Mouse (Mus musculus): ENCODE measurements around the gene Btbd9. TPM values are rescaled to one million over a fixed set of nuclear protein-coding genes. Genes with fewer than 3 reads are reported as not detected.
A peak's percentile ranks its signal among the peaks of the same experiment; 100 is the strongest.

The Btbd9 gene
- total RNA-seq, 2 experiments from 2014 or later = 40.6 to 40.9 TPM

- no peak for DNase-seq
Measured at GRCm38 (mm10) chr17:30481341-30481740, 94.9 kb downstream of the Btbd9 start.

GRCm38 (mm10) chr17:30480381-30480780, 95.9 kb downstream of the Btbd9 start:
- no peak for DNase-seq

GRCm38 (mm10) chr17:30478181-30478580, 98.1 kb downstream of the Btbd9 start:
- DNase-seq = no peak

- DNase-seq = no peak
Measured at GRCm38 (mm10) chr17:30474561-30474960, 101.7 kb downstream of the Btbd9 start.

- DNase-seq = no peak
Measured at GRCm38 (mm10) chr17:30472776-30473175, 103.5 kb downstream of the Btbd9 start.

- DNase-seq = no peak
Measured at GRCm38 (mm10) chr17:30471512-30471911, 104.8 kb downstream of the Btbd9 start.

GRCm38 (mm10) chr17:30470790-30471189, 105.5 kb downstream of the Btbd9 start:
- peak; percentile 33 for DNase-seq

GRCm38 (mm10) chr17:30470286-30470685, 106.0 kb downstream of the Btbd9 start:
- no peak for DNase-seq

GRCm38 (mm10) chr17:30469511-30470076, 106.7 kb downstream of the Btbd9 start:
- no peak for DNase-seq

- DNase-seq = no peak
Measured at GRCm38 (mm10) chr17:30468368-30468767, 107.9 kb downstream of the Btbd9 start.

- DNase-seq = no peak
Measured at GRCm38 (mm10) chr17:30467566-30468213, 108.6 kb downstream of the Btbd9 start.

GRCm38 (mm10) chr17:30465060-30465762, 111.1 kb downstream of the Btbd9 start:
- DNase-seq = no peak

GRCm38 (mm10) chr17:30464240-30464745, 112.0 kb downstream of the Btbd9 start:
- peak; percentile 39 for DNase-seq

- DNase-seq = no peak
Measured at GRCm38 (mm10) chr17:30460727-30461349, 115.5 kb downstream of the Btbd9 start.

GRCm38 (mm10) chr17:30459706-30460105, 116.6 kb downstream of the Btbd9 start:
- no peak for DNase-seq

- DNase-seq = no peak
Measured at GRCm38 (mm10) chr17:30458926-30459325, 117.4 kb downstream of the Btbd9 start.

GRCm38 (mm10) chr17:30458301-30458700, 118.0 kb downstream of the Btbd9 start:
- DNase-seq = no peak

GRCm38 (mm10) chr17:30457486-30457885, 118.8 kb downstream of the Btbd9 start:
- no peak for DNase-seq

GRCm38 (mm10) chr17:30456293-30456692, 120.0 kb downstream of the Btbd9 start:
- peak; percentile 36 for DNase-seq

- DNase-seq = peak; percentile 84
Measured at GRCm38 (mm10) chr17:30454862-30455243, 121.4 kb downstream of the Btbd9 start.

- DNase-seq = no peak
Measured at GRCm38 (mm10) chr17:30454155-30454861, 122.0 kb downstream of the Btbd9 start.

- DNase-seq = no peak
Measured at GRCm38 (mm10) chr17:30453272-30453671, 123.0 kb downstream of the Btbd9 start.
